Mouse (Mus musculus) MEL (cell line): ENCODE data around the gene Gm20715. TPM values are rescaled to one million over a fixed set of nuclear protein-coding genes. Genes with fewer than 3 reads are reported as not detected.

Experiments
- DNase-seq: peaks from one replicate; pipeline ENCODE4 v3.0.0; 2011; ENCODE audit warnings: low read depth, low spot score
- H3K27ac ChIP-seq: 2 replicates; pipeline ENCODE4 v1.5.1; 2012; ENCODE audit warnings: low read depth, mild to moderate bottlenecking, control low read depth, low read length, moderate library complexity; ENCODE audit not compliant: control insufficient read depth
- H3K27me3 ChIP-seq, 2 experiments: fragments of 150-350 bp in 1 of 2; sonication (generic) in 1 of 2; 2 replicates each; pipeline ENCODE4 v1.6.1; 2012; ENCODE audit warnings: low read length in 2 of 2, mild to moderate bottlenecking in 2 of 2, improper control_type of control experiment in 1 of 2, moderate library complexity in 1 of 2; ENCODE audit not compliant: insufficient read depth in 2 of 2, control insufficient read depth in 1 of 2
- H3K36me3 ChIP-seq, 2 experiments: 2 replicates each; pipeline ENCODE4 v1.6.1; 2012 to 2014; ENCODE audit warnings: low read length in 2 of 2, improper control_type of control experiment in 1 of 2, inconsistent platforms in 1 of 2, mild to moderate bottlenecking in 1 of 2; ENCODE audit not compliant: insufficient read depth in 2 of 2, control insufficient read depth in 1 of 2
- H3K4me1 ChIP-seq, 2 experiments: fragments of 150-350 bp in 1 of 2; sonication (generic) in 1 of 2; 2 replicates each; pipeline ENCODE4 v1.6.1; 2012; ENCODE audit warnings: low read length in 2 of 2, improper control_type of control experiment in 1 of 2, mild to moderate bottlenecking in 1 of 2; ENCODE audit not compliant: insufficient read depth in 2 of 2, control insufficient read depth in 1 of 2
- H3K4me3 ChIP-seq, 2 experiments: fragments of 150-350 bp in 1 of 2; sonication (generic) in 1 of 2; 2 replicates each; pipeline ENCODE4 v1.5.1; 2012; ENCODE audit warnings: low read depth in 2 of 2, low read length in 2 of 2, mild to moderate bottlenecking in 2 of 2, moderate library complexity in 2 of 2, control low read depth in 1 of 2, improper control_type of control experiment in 1 of 2; ENCODE audit not compliant: control insufficient read depth in 1 of 2, insufficient read depth in 1 of 2
- H3K79me2 ChIP-seq: 2 replicates; pipeline ENCODE4 v1.6.1; 2012; ENCODE audit warnings: mild to moderate bottlenecking, low read length, moderate library complexity; ENCODE audit not compliant: control insufficient read depth, poor library complexity, insufficient read depth
- H3K9ac ChIP-seq: 2 replicates; pipeline ENCODE4 v1.6.1; 2012; ENCODE audit warnings: low read depth, mild to moderate bottlenecking, control low read depth, low read length, moderate library complexity; ENCODE audit not compliant: control insufficient read depth, poor library complexity, severe bottlenecking
- H3K9me3 ChIP-seq: fragments of 150-350 bp; sonication (generic); replicated peaks from 2 replicates; pipeline ENCODE4 v1.6.1; 2012; ENCODE audit warnings: mild to moderate bottlenecking, low read length, improper control_type of control experiment, moderate library complexity; ENCODE audit not compliant: insufficient read depth
- CTCF ChIP-seq, 3 experiments: IDR thresholded peaks in 2 of 3; conservative IDR thresholded peaks in 1 of 3; 2 replicates each; pipeline ENCODE4 v1.5.1; 2011 to 2012; ENCODE audit warnings: low read length in 3 of 3, low read depth in 2 of 3, mild to moderate bottlenecking in 2 of 3, improper control_type of control experiment in 1 of 3, inconsistent platforms in 1 of 3, mixed read lengths in 1 of 3, moderate library complexity in 1 of 3; ENCODE audit not compliant: control insufficient read depth in 1 of 3, insufficient read depth in 1 of 3, poor library complexity in 1 of 3, severe bottlenecking in 1 of 3
- ELF1 ChIP-seq: IDR thresholded peaks from 2 replicates; pipeline ENCODE4 v1.6.1; 2014; ENCODE audit warnings: low read depth, mild to moderate bottlenecking, inconsistent platforms, low read length, improper control_type of control experiment, moderate library complexity
- GATA1 ChIP-seq: IDR thresholded peaks from 2 replicates; pipeline ENCODE4 v1.6.1; 2011; ENCODE audit warnings: low read depth, low read length, improper control_type of control experiment
- KAT2A ChIP-seq: conservative IDR thresholded peaks from 2 replicates; pipeline ENCODE4 v1.6.1; 2012; ENCODE audit warnings: low read depth, low read length, improper control_type of control experiment, inconsistent platforms
- MAFK ChIP-seq: IDR thresholded peaks from 2 replicates; pipeline ENCODE4 v1.6.1; 2011; ENCODE audit warnings: low read depth, mild to moderate bottlenecking, low read length, improper control_type of control experiment, borderline replicate concordance
- NELFE ChIP-seq: IDR thresholded peaks from 2 replicates; pipeline ENCODE4 v1.6.1; 2011; ENCODE audit warnings: low read depth, low read length, improper control_type of control experiment
- RAD21 ChIP-seq: IDR thresholded peaks from 2 replicates; pipeline ENCODE4 v1.6.1; 2011; ENCODE audit warnings: mild to moderate bottlenecking, low read depth, low read length, improper control_type of control experiment
- SIN3A ChIP-seq: IDR thresholded peaks from 2 replicates; pipeline ENCODE4 v1.6.1; 2012; ENCODE audit warnings: low read length, improper control_type of control experiment, inconsistent platforms
- SMC3 ChIP-seq: IDR thresholded peaks from 2 replicates; pipeline ENCODE4 v1.6.1; 2011; ENCODE audit warnings: low read depth, low read length, improper control_type of control experiment
- UBTF ChIP-seq: IDR thresholded peaks from 2 replicates; pipeline ENCODE4 v1.6.1; 2012; ENCODE audit warnings: low read depth, mild to moderate bottlenecking, inconsistent platforms, low read length, improper control_type of control experiment, moderate library complexity, borderline replicate concordance; ENCODE audit not compliant: insufficient read depth
- ZC3H11A ChIP-seq: IDR thresholded peaks from 2 replicates; pipeline ENCODE4 v1.6.1; 2012; ENCODE audit warnings: low read depth, mild to moderate bottlenecking, inconsistent platforms, low read length, improper control_type of control experiment
- polyA plus RNA-seq, 2 experiments: library from polyadenylated mRNA; stranded (reverse) in 1 of 2; unstranded in 1 of 2; fragments of >175 nt in 1 of 2; fragments of >200 nt in 1 of 2; gene quantifications; 2 replicates each; pipeline versions ENCODE4 v1.2.1 to v1.2.4; 2012; ENCODE audit warnings: low replicate concordance in 2 of 2, low read depth in 1 of 2; ENCODE audit not compliant: insufficient read length in 2 of 2, insufficient read depth in 1 of 2, missing spikeins in 1 of 2
- total RNA-seq: library from RNA; depleted of rRNA; stranded (reverse); fragments of 300-350 nt; gene quantifications from 2 replicates; pipeline ENCODE4 v1.2.3, GENCODE M21; 2012

The Gm20715 gene
- total and polyA plus RNA-seq, 3 experiments: not detected

DNA sequence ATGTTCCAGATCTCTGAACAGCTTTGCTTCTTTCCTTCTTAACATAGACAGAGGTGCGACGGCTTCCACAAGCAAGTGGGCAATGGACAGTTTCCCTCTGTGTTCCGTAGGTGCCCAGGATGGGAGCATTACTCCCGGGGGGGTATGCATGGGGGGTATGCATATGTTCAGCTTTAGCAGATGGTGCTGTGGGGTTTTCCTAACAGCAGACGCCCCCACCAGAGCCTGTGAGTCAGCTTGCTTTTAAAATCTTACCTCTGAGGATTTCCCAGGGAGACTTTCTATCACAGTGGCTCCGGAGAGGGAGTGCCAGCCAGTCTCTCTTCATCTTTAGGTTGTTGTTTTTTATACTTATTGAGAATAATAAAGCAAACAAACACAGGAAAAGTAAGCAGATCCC, 9.8 kb downstream of the Gm20715 start:
- Histone ChIP-seq H3K4me3 (no peak overlapping the region), H3K4me1 (no peaks in the 10 kb centered on the region), H3K9me3 (no peaks in the 10 kb centered on the region), H3K79me2 (no peaks in the 10 kb centered on the region), H3K27me3 (no peaks in the 10 kb centered on the region), H3K9ac (no peak overlapping the region), H3K36me3 (no peaks in the 10 kb centered on the region), H3K27ac (no peak overlapping the region)
- TF ChIP-seq MAFK: no peak
- TF ChIP-seq UBTF: no peak
- TF ChIP-seq GATA1: no peak
- TF ChIP-seq KAT2A: no peak
- no peak for TF ChIP-seq ELF1
- TF ChIP-seq RAD21: no peak
- no peak for DNase-seq

DNA sequence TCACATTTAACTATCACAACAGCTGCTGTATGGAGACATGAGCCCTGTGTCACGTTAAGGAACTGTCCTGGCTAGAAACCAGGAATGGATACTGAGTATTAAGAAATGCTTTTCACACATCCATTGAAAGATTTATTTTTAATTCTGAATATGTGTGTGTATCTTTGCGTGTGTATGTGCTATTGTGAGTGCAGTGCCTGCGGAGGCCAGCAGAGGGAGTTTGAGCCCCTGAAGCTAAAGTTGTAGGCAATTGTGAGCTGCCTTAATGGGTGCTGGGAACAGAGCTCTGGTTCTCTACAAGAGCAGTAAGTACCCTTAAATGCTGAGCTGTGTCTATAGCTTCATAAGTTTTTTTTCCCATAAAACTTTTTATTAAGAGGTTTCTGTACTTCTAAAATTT, 19.3 kb downstream of the Gm20715 start:
- H3K4me1 ChIP-seq: no peaks in the 10 kb centered on the region
- no peaks in the 10 kb centered on the region for H3K9me3 ChIP-seq
- DNase-seq: peak; percentile 8
- H3K36me3 ChIP-seq: no peaks in the 10 kb centered on the region
- no peak overlapping the region for H3K9ac ChIP-seq
- H3K27me3 ChIP-seq: no peaks in the 10 kb centered on the region
- no peak overlapping the region for H3K27ac ChIP-seq
- no peak overlapping the region for H3K4me3 ChIP-seq
- TF ChIP-seq CTCF (IDR thresholded peaks at IDR 0.05 in 2 of 3, conservative IDR thresholded peaks at IDR 0.05 in 1 of 3; ENCODE audit: control insufficient read depth in 1 of 3, insufficient read depth in 1 of 3, low read depth in 2 of 3, low read length in 3 of 3, poor library complexity in 1 of 3, severe bottlenecking in 1 of 3): peak; percentile 35 to 42 (median 37); a peak in 5 of 6 replicates
- no peak for TF ChIP-seq NELFE
- H3K79me2 ChIP-seq: no peaks in the 10 kb centered on the region

DNA sequence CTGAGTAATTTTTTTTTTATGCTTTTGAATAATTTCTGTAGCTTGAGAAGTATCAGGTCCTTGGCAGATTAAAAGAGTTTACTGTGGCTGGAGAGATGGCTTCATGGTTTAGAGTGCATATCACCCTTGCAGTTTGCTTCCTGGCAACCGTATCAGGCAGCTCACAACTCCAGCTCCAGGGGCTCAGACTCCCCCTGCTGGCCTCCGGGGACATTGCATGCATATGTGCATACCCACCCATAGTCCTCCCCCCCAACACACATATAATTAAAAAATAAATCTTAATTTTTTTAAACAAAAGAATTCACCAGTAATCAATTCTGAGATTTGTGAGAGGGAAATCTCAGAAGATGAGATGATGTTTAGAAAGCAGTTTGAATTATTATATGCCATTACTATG, 20.3 kb downstream of the Gm20715 start:
- Histone ChIP-seq H3K9me3 (no peaks in the 10 kb centered on the region), H3K36me3 (no peaks in the 10 kb centered on the region), H3K4me3 (no peak overlapping the region), H3K4me1 (no peaks in the 10 kb centered on the region), H3K27me3 (no peaks in the 10 kb centered on the region), H3K27ac (no peak overlapping the region), H3K9ac (no peak overlapping the region)
- TF ChIP-seq SIN3A (no peak), SMC3 (peak; percentile 63), RAD21 (peak; percentile 24), ZC3H11A (0 out of 2 replicates have a peak, but pooled peaks have one; percentile 16), CTCF (IDR thresholded peaks at IDR 0.05 in 2 of 3, conservative IDR thresholded peaks at IDR 0.05 in 1 of 3; ENCODE audit: control insufficient read depth in 1 of 3, insufficient read depth in 1 of 3, low read depth in 2 of 3, low read length in 3 of 3, poor library complexity in 1 of 3, severe bottlenecking in 1 of 3) (peak; percentile 47 to 74 (median 58)), UBTF (no peak)
- TF ChIP-seq, all 39 proteins: peak for 4
- no peaks in the 10 kb centered on the region for H3K79me2 ChIP-seq
- peak; percentile 48 for DNase-seq
